In genomic region chr11:51261680-51262219, GRCm38 (mm10) we compare ENCODE assay signal across 8 mouse cellular contexts. TPM values are rescaled to one million over a fixed set of nuclear protein-coding genes. Genes with fewer than 3 reads are reported as not detected.
DNase-seq lines count a peak whose midpoint lies in the region; ATAC-seq lines count a peak whose summit lies in the region.

Clk4 (plus strand) TSS chr11:51261730.

- no peak for DNase-seq in frontal cortex, adult 2 months (ENCODE audit: extremely low spot score in 1 of 2, low spot score in 1 of 2)
- DNase-seq in frontal cortex, postnatal 10 days (ENCODE audit: low spot score in 2 of 2): no peak
- no peak for DNase-seq in urinary bladder, adult 18-20 months (ENCODE audit: low spot score in 2 of 2)
- DNase-seq in MN1 (ENCODE audit: low spot score): no peak

- H3K27ac ChIP-seq in forebrain, embryonic 15.5 days (replicated peaks): peak within 1 kb of the TSS; percentile 77
- H3K27ac ChIP-seq in hindbrain, embryonic 13.5 days: peak within 1 kb of the TSS; percentile 91
- peak within 1 kb of the TSS; percentile 94 for H3K27ac ChIP-seq in liver, embryonic 15.5 days (replicated peaks)

- no peaks in the 10 kb centered on the region for H3K27me3 ChIP-seq in forebrain, embryonic 15.5 days
- no peaks in the 10 kb centered on the region for H3K27me3 ChIP-seq in hindbrain, embryonic 13.5 days
- peaks cover 10% of the 10 kb centered on the region for H3K27me3 ChIP-seq in liver, embryonic 15.5 days

- H3K9me3 ChIP-seq in forebrain, embryonic 15.5 days: no peaks in the 10 kb centered on the region
- no peaks in the 10 kb centered on the region for H3K9me3 ChIP-seq in hindbrain, embryonic 13.5 days
- H3K9me3 ChIP-seq in liver, embryonic 15.5 days (replicated peaks): no peaks in the 10 kb centered on the region

- peak within 1 kb of the TSS; percentile 96 for H3K4me3 ChIP-seq in forebrain, embryonic 15.5 days
- peak within 1 kb of the TSS; percentile 95 for H3K4me3 ChIP-seq in hindbrain, embryonic 13.5 days
- H3K4me3 ChIP-seq in liver, embryonic 15.5 days (replicated peaks): peak within 1 kb of the TSS; percentile 79

- H3K4me1 ChIP-seq in forebrain, embryonic 15.5 days: peaks cover 34% of the 10 kb centered on the region
- H3K4me1 ChIP-seq in hindbrain, embryonic 13.5 days (replicated peaks): peaks cover 36% of the 10 kb centered on the region
- peaks cover 39% of the 10 kb centered on the region for H3K4me1 ChIP-seq in liver, embryonic 15.5 days (replicated peaks)

- 75% methylated on average over 3 of the region's 3 CpGs for WGBS in forebrain, embryonic 15.5 days
- 80% methylated on average over 3 of the region's 3 CpGs for WGBS in hindbrain, embryonic 13.5 days
- 50% methylated on average over 3 of the region's 3 CpGs for WGBS in liver, embryonic 15.5 days (ENCODE audit: insufficient replicate concordance)

- no peaks in the 10 kb centered on the region for H3K36me3 ChIP-seq in forebrain, embryonic 15.5 days
- no peaks in the 10 kb centered on the region for H3K36me3 ChIP-seq in hindbrain, embryonic 13.5 days
- H3K36me3 ChIP-seq in liver, embryonic 15.5 days (replicated peaks): peaks cover 5% of the 10 kb centered on the region

- peak within 1 kb of the TSS; percentile 50 for H3K9ac ChIP-seq in forebrain, embryonic 15.5 days (replicated peaks)
- H3K9ac ChIP-seq in hindbrain, embryonic 13.5 days: peak within 1 kb of the TSS; percentile 99
- H3K9ac ChIP-seq in liver, embryonic 15.5 days: peak within 1 kb of the TSS; percentile 70

- peak within 1 kb of the TSS; percentile 69 for H3K4me2 ChIP-seq in forebrain, embryonic 15.5 days (replicated peaks)
- peak within 1 kb of the TSS; percentile 76 for H3K4me2 ChIP-seq in hindbrain, embryonic 13.5 days
- peak within 1 kb of the TSS; percentile 95 for H3K4me2 ChIP-seq in liver, embryonic 15.5 days

- no peak for ATAC-seq in activated CD4-positive, CD25-positive, alpha-beta regulatory T cell, adult 4 months
- no peak for ATAC-seq in forebrain, embryonic 15.5 days (replicated peaks)
- ATAC-seq in hindbrain, embryonic 13.5 days (ENCODE audit: low FRiP score): no peak
- ATAC-seq in liver, embryonic 15.5 days (ENCODE audit: insufficient read depth): no peak

RNA-seq across cellular contexts. Expression of gene Clk4, which starts in this region (rescaled TPM):
- 221 and 232 TPM in 2 replicates for polyA plus RNA-seq in frontal cortex, adult 2 months (2012; rRNA removed)
- 100 to 1,000 TPM; 154 to 164 TPM for polyA plus RNA-seq in activated CD4-positive, CD25-positive, alpha-beta regulatory T cell, adult 4 months (2017; shearing (Covaris generic))
- 153 and 164 TPM in 2 replicates for polyA plus RNA-seq in forebrain, embryonic 15.5 days (2015; fragmentation: Nextera tagmentation; extraction: Ambion mirVana)
- 147 and 150 TPM in 2 replicates for polyA plus RNA-seq in hindbrain, embryonic 13.5 days (2015; fragmentation: Nextera tagmentation; extraction: Ambion mirVana)
- 49.8 and 56.0 TPM in 2 replicates for polyA plus RNA-seq in liver, embryonic 15.5 days (2015; fragmentation: Nextera tagmentation; extraction: Ambion mirVana)
